Mouse (Mus musculus) liver, postnatal 0 days (tissue): ENCODE data around the gene Klrb1.

ENCODE experiments used
- CTCF ChIP-seq: sonication (generic); IDR thresholded peaks from 2 replicates; pipeline ENCODE4 v1.5.1; 2016; ENCODE audit warnings: antibody characterized with exemption, low read depth
- EP300 ChIP-seq: IDR thresholded peaks from 2 replicates; pipeline ENCODE4 v1.6.1; 2016; ENCODE audit warnings: antibody characterized with exemption, low read depth, mild to moderate bottlenecking

GRCm38 (mm10) chr6:128759221-128759950 lies 36.5 kb upstream of the Klrb1 start:
- no peak for TF ChIP-seq CTCF
- no peak for TF ChIP-seq EP300
